Mouse (Mus musculus): ENCODE data around the gene Gm20498.
"Not testable (repeated sequence)": the region's sequence is repeated elsewhere in the genome, so short reads cannot be mapped to it uniquely, and the experiment has no call there.

The Gm20498 gene

DNA sequence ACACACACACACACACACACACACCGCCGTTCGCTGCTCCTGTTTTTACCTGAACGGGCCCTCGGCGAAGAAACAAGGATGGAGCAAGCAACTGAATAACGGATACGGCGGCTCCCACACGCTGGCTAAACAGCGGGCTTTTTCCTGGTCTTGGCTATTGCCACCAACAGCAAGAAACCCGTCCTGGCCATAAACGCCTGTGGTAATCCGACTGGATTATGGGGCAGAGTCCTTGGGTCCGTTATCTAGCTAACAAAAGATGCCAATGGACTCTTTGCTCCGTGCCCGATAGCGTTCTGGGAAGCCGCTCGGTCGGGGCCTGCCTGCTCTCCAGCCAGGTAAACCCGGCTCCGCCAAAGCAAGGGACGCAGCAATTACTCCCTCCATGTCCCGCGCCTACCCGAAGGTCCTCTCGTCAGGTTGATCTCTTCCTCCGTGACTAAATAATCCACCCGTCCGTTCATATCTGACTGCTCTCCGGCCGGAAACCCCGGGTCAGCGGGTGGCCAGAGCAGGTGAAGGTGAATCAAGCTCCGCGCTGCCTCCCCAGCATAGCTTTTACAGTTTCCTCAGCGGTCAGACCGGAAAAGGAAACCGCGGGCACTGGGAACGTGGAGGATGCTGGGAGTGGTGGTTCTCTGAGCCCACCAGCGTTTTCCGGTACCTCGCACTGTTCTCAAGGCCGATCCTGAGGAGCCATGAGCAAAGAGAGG is at the start of gene Gm20498, which contains the start of gene Synj2bp:
Gene Gm20498 (minus strand): TSS at position 590 of the 713 bp plus-strand sequence.
Gene Synj2bp (minus strand): TSS at position 596 of the 713 bp plus-strand sequence.
- peak; percentile 88 for DNase-seq

DNA sequence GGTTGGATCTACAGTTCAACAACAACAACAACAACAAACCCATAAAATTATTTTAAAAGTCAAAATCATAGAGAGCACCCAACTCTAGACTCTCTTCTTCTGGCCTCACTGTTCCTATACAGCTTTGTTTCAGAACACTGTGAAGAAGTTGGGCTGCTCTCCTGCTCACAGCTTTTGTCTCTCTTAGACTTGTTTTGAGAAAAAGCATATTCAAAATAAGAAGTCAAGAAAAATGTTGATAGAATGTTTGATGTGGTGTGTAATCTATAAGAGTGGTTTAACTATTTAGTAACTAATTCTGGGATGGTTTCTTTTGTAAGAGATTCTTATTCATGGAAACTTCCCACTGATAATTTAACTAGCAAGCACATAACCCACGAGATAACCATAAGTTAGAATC is 35.7 kb upstream of the Gm20498 start, which contains the start of gene Adam21:
Gene Adam21 (minus strand): TSS at position 101 of the 400 bp plus-strand sequence.
- DNase-seq = no peak

- no peak for DNase-seq
Observed at GRCm38 (mm10) chr12:81567931-81568330, 35.2 kb upstream of the Gm20498 start.

GRCm38 (mm10) chr12:81564173-81564572 is 31.5 kb upstream of the Gm20498 start:
- no peak for DNase-seq

DNA sequence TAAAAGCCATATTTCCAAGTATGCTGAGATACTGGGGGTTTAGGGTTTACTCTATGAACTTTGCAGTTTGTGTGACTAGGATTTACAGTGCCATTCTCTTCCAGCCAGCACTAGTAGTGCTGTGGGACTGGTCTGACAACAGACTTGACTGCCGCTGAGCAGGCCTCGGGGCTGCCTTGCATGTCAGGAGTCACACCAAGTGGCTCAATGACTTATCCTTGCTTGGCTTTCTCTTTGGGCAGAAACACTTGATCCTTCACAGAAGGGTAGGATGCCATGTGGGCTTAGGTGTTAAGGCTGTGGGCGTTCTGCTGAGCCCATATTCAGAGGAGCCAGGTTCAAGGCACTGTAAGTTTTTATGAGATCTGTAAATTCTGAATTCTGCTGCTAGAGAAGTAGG is 16.6 kb upstream of the Gm20498 start:
- DNase-seq = no peak

DNA sequence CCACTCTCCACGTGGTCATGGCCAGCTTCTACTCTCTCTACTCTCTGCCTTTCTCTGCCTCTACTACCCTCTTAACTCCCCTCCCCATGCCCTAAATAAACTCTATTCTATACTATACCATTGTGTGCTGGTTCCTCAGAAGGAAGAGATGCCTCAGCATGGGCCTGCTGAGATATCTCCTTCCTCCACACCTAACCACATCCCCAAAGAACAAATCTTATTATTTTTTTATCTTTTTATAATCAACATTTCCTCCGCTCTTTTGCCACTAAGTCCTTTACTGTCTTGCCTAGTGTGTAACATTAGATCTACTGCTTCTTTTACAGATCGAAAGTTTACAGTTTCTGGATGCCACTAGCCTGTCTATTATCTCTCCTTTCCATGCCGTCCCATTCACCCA is 14.5 kb upstream of the Gm20498 start:
- no peak for DNase-seq

DNA sequence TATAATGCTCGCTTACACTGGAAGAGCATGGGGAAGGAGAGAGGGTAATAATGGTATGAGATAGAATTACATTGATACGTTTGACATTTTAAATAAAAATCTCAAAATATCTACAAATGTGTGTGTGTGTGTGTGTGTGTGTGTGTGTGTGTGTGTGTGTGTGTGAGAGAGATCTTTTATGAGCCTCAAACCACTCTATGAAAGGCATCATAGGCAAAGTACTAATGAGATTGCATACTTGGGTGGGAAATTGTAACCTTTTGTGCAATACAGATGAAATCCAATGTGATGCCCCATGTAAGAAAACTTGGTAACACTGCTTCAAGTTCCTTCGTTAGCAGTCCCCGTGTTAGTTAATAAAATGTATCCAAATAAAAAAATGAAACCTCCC is 319 bp upstream of the Gm20498 start:
- DNase-seq = no peak

DNA sequence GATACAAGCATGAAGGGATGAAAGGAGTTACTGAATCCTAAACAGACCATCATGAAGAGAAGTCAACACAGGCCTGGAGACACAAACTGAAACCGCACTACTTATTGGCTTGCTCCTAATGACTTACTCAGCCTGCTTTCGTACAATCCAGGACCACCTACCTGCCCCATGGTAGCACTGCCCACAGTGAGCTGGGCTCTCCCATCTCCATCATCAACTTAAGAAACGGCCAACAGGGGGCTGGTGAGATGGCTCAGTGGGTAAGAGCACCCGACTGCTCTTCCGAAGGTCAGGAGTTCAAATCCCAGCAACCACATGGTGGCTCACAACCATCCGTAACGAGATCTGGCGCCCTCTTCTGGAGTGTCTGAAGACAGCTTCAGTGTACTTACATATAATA is 2.1 kb downstream of the Gm20498 start:
- DNase-seq = not testable (repeated sequence)

DNA sequence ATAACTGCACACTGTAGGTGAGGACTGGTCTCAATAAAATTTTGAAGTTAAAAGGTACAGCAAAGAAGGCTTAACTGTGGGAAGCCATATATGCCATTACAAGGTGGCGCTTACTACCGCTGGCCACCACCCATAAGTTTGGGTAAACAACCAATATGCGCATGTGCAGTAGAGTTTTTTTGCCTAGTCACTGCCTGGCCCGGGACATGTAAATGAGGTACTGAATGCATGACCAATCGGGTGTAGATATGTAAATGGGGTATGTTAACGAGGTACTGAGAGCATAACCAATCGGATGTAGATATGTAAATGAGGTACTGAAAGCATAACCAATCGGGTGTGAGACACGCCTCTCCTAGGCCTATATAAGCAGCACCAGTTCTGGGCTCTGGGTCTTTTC is 35.8 kb downstream of the Gm20498 start:
- DNase-seq = not testable (repeated sequence)

DNA sequence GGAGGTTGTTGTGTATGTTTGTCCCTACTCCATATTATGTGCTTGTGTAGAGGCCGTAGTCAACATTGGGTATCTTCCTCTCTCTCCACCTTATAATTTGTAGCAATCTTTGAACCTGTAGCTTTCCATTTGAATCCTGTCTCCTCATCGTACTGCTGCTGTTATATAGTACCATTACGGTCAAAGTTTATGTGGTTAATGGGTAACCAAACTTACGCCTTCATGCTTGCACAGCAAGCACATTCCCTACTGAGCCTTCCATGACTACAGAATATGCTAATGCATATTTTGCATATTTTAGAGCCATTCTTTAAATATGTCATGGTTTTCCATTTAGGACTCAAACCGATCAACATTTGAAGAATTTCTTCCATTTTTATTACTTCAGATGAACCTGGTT is 42.2 kb downstream of the Gm20498 start:
- DNase-seq = no peak

DNA sequence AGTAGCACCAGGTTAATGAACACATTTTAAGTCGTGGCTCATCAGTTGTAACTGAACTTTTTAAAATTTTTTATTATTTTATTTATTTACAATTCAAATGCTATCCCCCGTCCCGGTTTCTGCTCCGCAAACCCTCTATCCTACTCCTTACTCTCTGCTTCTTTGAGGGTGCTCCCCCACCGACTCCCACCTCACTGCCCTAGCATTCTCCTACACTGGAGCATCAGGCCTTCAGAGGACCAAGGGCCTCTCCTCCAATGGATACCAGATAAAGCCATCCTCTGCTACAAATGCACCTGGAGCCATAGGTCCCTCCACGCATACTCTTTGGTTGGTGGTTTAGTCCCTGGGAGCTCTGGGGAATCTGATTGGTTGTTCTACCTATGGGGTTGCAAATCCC is 47.4 kb downstream of the Gm20498 start:
- DNase-seq = no peak

GRCm38 (mm10) chr12:81484727-81485191 is 47.9 kb downstream of the Gm20498 start, which contains the start of gene Cox16:
TSS of gene Cox16 (minus strand) at chr12:81485127.
- peak; percentile 92 for DNase-seq

- DNase-seq = no peak
Observed at GRCm38 (mm10) chr12:81484212-81484611, 48.5 kb downstream of the Gm20498 start.

GRCm38 (mm10) chr12:81483656-81484055 is 49.0 kb downstream of the Gm20498 start:
- peak; percentile 7 for DNase-seq

DNA sequence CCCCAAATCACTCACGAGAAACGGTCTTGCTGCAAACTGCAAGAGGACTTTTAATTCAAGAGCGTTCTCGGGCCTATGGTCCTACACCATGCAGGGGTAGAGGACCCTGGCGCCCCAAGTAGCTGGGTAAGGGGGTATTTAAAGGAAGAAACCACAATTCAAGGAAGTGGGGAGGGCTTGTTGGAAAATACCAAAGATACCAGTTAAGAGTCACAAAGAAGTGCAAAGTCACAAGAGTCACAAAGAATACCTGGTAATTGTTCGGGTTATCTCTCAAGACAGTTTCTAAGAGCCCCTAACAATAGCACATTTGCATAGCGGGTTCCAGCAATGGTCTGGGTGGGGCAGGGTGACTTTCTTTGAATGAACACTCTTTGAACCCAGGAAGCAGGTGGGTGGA is 73.7 kb downstream of the Gm20498 start:
- not testable (repeated sequence) for DNase-seq

DNA sequence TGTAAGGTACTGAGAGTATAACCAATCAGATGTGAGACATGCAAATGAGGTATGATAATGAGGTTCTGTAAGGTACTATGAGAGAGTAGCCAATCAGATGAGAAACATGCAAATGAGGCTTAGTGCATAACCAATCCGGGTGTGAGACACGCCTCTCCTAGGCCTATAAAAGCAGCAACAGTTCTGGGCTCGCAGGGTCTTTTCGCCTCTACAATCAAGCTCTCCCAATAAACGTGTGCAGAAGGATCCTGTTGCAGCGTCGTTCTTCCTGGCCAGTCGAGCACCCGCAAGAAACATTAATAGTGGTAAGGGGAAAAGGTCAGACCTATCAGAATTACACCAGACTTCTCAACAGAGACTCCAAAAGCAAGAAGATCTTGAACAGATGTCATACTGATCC is 93.7 kb downstream of the Gm20498 start:
- DNase-seq = not testable (repeated sequence)

GRCm38 (mm10) chr12:81434778-81435177 is 97.9 kb downstream of the Gm20498 start:
- DNase-seq = peak; percentile 3

DNA sequence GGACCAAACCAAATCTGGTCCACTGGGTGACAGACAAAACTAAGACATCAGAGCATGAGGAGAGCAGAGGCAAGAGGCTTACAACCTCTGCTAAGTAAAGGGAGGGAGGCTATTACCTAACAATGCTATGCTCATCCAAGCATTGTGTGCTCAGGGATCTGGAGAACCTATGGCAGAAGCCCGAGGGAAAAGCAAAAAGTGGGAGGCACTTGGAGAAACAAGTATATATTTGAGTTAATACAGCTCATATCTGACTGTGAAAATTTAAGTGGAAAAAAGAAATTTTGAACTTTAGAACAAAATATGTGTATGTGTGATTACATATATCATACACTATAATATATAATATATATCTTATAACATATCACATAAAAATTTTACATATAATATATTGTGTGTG is 110.9 kb downstream of the Gm20498 start, which contains the start of gene Adam4:
Gene Adam4 (minus strand): TSS at position 101 of the 400 bp plus-strand sequence.
- DNase-seq = no peak

GRCm38 (mm10) chr12:81413211-81413610 is 119.5 kb downstream of the Gm20498 start:
- no peak for DNase-seq

DNA sequence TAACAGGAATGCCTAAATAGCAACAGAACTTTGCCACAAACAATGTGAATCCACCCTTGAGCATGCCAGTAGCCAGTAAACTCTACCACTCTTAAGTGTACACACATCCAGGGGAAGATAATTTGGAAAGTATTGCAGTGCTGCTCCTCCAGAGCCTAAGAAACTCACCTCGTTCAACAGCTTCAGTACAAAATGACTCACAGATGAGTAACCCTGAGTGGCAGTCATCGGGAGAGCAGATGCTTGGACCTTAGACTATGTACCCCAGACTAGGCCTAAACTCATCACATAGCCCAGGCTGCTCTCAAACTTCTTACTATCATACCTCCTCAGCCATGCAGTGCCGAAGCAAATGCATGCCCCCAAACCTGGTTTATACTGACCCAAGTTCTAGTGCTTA is 123.7 kb downstream of the Gm20498 start:
- no peak for DNase-seq

DNA sequence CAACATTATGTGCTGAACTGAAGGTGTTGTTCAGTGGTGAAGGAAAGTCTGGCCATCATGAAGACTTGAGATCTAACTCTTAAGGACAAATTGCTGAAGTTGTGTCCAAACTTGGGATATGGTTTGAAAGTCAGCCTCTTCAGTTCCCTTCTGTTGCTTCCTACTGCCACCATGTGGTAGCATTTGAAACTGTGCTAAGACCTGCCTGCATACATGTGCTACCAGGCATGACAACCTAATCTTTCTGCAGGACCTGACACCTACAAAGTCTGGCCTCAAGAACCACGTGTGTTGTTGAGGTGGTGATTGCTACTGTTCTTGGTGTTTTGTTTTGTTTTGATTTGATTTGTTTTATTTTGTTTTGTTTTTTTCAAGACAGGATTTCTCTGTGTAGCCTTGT is 130.5 kb downstream of the Gm20498 start:
- peak; percentile 60 for DNase-seq

- DNase-seq = not testable (repeated sequence)
Observed at GRCm38 (mm10) chr12:81379364-81379763, 153.3 kb downstream of the Gm20498 start, which contains the start of gene Gm4787. TSS of gene Gm4787 (minus strand) at chr12:81379464.

DNA sequence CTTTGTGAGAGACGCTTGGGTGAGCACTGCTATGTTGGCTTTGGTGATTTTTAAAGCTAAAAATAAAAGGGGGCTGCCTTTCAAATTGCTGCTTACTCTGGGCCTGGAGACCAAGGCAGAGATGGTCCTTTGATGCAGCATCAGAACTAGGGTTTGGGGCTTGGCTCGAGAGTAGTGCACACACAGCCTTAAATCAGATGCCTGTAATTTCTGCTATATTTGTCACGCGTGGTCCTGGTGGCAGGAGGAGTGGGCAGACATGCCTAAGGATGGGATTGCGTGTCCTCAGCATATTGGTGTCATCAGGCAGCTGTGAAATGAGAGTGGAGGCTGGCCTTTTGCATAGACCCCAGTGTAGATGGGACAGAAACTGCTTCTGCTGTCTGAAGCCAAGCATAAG is 198.9 kb downstream of the Gm20498 start:
- no peak for DNase-seq

GRCm38 (mm10) chr12:81332875-81333421 is 199.8 kb downstream of the Gm20498 start, which contains the start of gene Slc8a3:
TSS of gene Slc8a3 (minus strand) at chr12:81333180.
- no peak for DNase-seq

Measured in lung, postnatal 36 days (tissue).